Mouse (Mus musculus) ES-Bruce4 (cell line): ENCODE measurements around the gene Nptn. TPM values are rescaled to one million over a fixed set of nuclear protein-coding genes. Genes with fewer than 3 reads are reported as not detected.
"Not testable (repeated sequence)": the region's sequence is repeated elsewhere in the genome, so short reads cannot be mapped to it uniquely, and the experiment has no call there.

ENCODE experiments used
- H3K27ac ChIP-seq: 2 replicates; pipeline ENCODE4 v1.5.1; 2012; ENCODE audit warnings: low read length, inconsistent platforms; ENCODE audit not compliant: insufficient read depth
- H3K27me3 ChIP-seq: 2 replicates; pipeline ENCODE4 v1.6.1; 2012; ENCODE audit warnings: mild to moderate bottlenecking, low read length, inconsistent platforms; ENCODE audit not compliant: control insufficient read depth, poor library complexity, insufficient read depth, severe bottlenecking
- H3K36me3 ChIP-seq: 2 replicates; pipeline ENCODE4 v1.6.1; 2012; ENCODE audit warnings: inconsistent platforms, mild to moderate bottlenecking, low read length, moderate library complexity; ENCODE audit not compliant: control insufficient read depth, poor library complexity, insufficient read depth, severe bottlenecking
- H3K4me1 ChIP-seq: one replicate; pipeline ENCODE4 v1.8.1; 2011; ENCODE audit warnings: low read length; ENCODE audit not compliant: control insufficient read depth, insufficient read depth
- H3K4me3 ChIP-seq: 2 replicates; pipeline ENCODE4 v1.5.1; 2011; ENCODE audit warnings: low read depth, mild to moderate bottlenecking, low read length
- H3K9ac ChIP-seq: 2 replicates; pipeline ENCODE4 v1.6.1; 2012; ENCODE audit warnings: low read depth, mild to moderate bottlenecking, inconsistent platforms; ENCODE audit not compliant: poor library complexity, severe bottlenecking
- H3K9me3 ChIP-seq: replicated peaks from 2 replicates; pipeline ENCODE4 v1.6.1; 2012; ENCODE audit warnings: mild to moderate bottlenecking, low read length, inconsistent platforms; ENCODE audit not compliant: control insufficient read depth, poor library complexity, insufficient read depth, severe bottlenecking
- CTCF ChIP-seq: IDR thresholded peaks from one replicate; pipeline ENCODE4 v1.8.1; 2011; ENCODE audit warnings: low read depth, low read length
- EP300 ChIP-seq: IDR thresholded peaks from 2 replicates; pipeline ENCODE4 v1.6.1; 2011; ENCODE audit warnings: low read depth, low read length; ENCODE audit not compliant: insufficient read depth
- POLR2A ChIP-seq: IDR thresholded peaks from one replicate; pipeline ENCODE4 v1.8.1; 2011; ENCODE audit warnings: low read length; ENCODE audit not compliant: insufficient read depth
- polyA plus RNA-seq: library from polyadenylated mRNA; stranded (reverse); fragments of >200 nt; gene quantifications from 2 replicates; pipeline ENCODE4 v1.2.4, GENCODE M21; 2011; ENCODE audit warnings: low read depth; ENCODE audit not compliant: missing spikeins, insufficient read depth, insufficient read length

Gene Nptn
- polyA plus RNA-seq, 1 experiment = 91.4 TPM

- Histone ChIP-seq H3K9ac (no peak overlapping the region), H3K4me1 (no peaks in the 10 kb centered on the region), H3K27ac (no peak overlapping the region), H3K9me3 (no peaks in the 10 kb centered on the region), H3K4me3 (no peak overlapping the region), H3K27me3 (no peaks in the 10 kb centered on the region), H3K36me3 (no peaks in the 10 kb centered on the region)
- no peak for TF ChIP-seq EP300
- TF ChIP-seq CTCF = peak; percentile 95
Observed at GRCm38 (mm10) chr9:58578669-58579068, 3.4 kb upstream of the Nptn start.

- H3K27me3 ChIP-seq, H3K9me3 ChIP-seq, H3K4me3 ChIP-seq, H3K27ac ChIP-seq, H3K4me1 ChIP-seq, H3K36me3 ChIP-seq: not testable (repeated sequence)
- H3K9ac ChIP-seq = peak overlapping the region; percentile 92
Observed at GRCm38 (mm10) chr9:58580453-58581195, 1.4 kb upstream of the Nptn start.

GRCm38 (mm10) chr9:58581283-58581930, 633 bp upstream of the Nptn start:
- H3K9me3 ChIP-seq = no peaks in the 10 kb centered on the region
- no peaks in the 10 kb centered on the region for H3K36me3 ChIP-seq
- no peaks in the 10 kb centered on the region for H3K27me3 ChIP-seq
- H3K9ac ChIP-seq = peak overlapping the region; percentile 92
- TF ChIP-seq CTCF (no peak), EP300 (no peak), POLR2A (no peak)
- H3K27ac ChIP-seq = peak overlapping the region; percentile 88
- no peaks in the 10 kb centered on the region for H3K4me1 ChIP-seq
- H3K4me3 ChIP-seq = peak overlapping the region; percentile 80

- TF ChIP-seq EP300 (no peak), CTCF (no peak), POLR2A (no peak)
- Histone ChIP-seq H3K36me3 (peaks cover under 1% of the 10 kb centered on the region; the same call in 1 of the 2 replicates), H3K4me1 (no peaks in the 10 kb centered on the region), H3K9me3 (no peaks in the 10 kb centered on the region), H3K4me3 (peak overlapping the region; percentile 96), H3K27me3 (no peaks in the 10 kb centered on the region), H3K9ac (peak overlapping the region; percentile 99), H3K27ac (no peak overlapping the region)
Observed at GRCm38 (mm10) chr9:58582581-58583266, 684 bp downstream of the Nptn start.

GRCm38 (mm10) chr9:58583267-58583641, 1.2 kb downstream of the Nptn start:
- H3K4me1 ChIP-seq = no peaks in the 10 kb centered on the region
- H3K4me3 ChIP-seq = peak overlapping the region; percentile 96
- peaks cover 2% of the 10 kb centered on the region; the same call in 1 of the 2 replicates for H3K36me3 ChIP-seq
- no peaks in the 10 kb centered on the region for H3K27me3 ChIP-seq
- H3K27ac ChIP-seq = no peak overlapping the region
- TF ChIP-seq CTCF (no peak), EP300 (no peak), POLR2A (no peak)
- H3K9ac ChIP-seq = peak overlapping the region; percentile 99
- H3K9me3 ChIP-seq = no peaks in the 10 kb centered on the region

GRCm38 (mm10) chr9:58584323-58584722, 2.3 kb downstream of the Nptn start:
- Histone ChIP-seq H3K27me3 (no peaks in the 10 kb centered on the region), H3K4me1 (no peaks in the 10 kb centered on the region), H3K4me3 (no peak overlapping the region), H3K9ac (no peak overlapping the region), H3K27ac (no peak overlapping the region), H3K9me3 (no peaks in the 10 kb centered on the region), H3K36me3 (peaks cover 2% of the 10 kb centered on the region; the same call in 1 of the 2 replicates)
- no peak for TF ChIP-seq EP300
- no peak for TF ChIP-seq CTCF
